Mouse (Mus musculus): ENCODE results near the gene Zfp36. TPM values are rescaled to one million over a fixed set of nuclear protein-coding genes. Genes with fewer than 3 reads are reported as not detected.

Zfp36 gene
- polyA plus RNA-seq, 1 experiment from 2014 or later: 5.1 TPM

GRCm38 (mm10) chr7:28373891-28374495 lies 6.1 kb downstream of the Zfp36 start:
- no peak for ATAC-seq (ENCODE audit: low FRiP score)
- Histone ChIP-seq H3K27me3 (peaks cover 13% of the 10 kb centered on the region), H3K4me1 (peaks cover 64% of the 10 kb centered on the region), H3K36me3 (replicated peaks) (peaks cover 15% of the 10 kb centered on the region), H3K4me2 (no peak overlapping the region), H3K9ac (no peak overlapping the region), H3K4me3 (replicated peaks) (no peak overlapping the region), H3K27ac (peak overlapping the region; percentile 97; the same call in 1 of the 2 replicates), H3K9me3 (no peaks in the 10 kb centered on the region)
- WGBS: 78% methylated on average over 7 of the region's 7 CpGs

GRCm38 (mm10) chr7:28373131-28373581 lies 6.9 kb downstream of the Zfp36 start:
- Histone ChIP-seq H3K27me3 (peaks cover 11% of the 10 kb centered on the region), H3K9me3 (no peaks in the 10 kb centered on the region), H3K36me3 (replicated peaks) (peaks cover 23% of the 10 kb centered on the region), H3K4me3 (replicated peaks) (peak overlapping the region; percentile 81), H3K9ac (peak overlapping the region; percentile 36; the same call in 1 of the 2 replicates), H3K4me2 (peak overlapping the region; percentile 80), H3K4me1 (peaks cover 62% of the 10 kb centered on the region), H3K27ac (peak overlapping the region; percentile 94)
- WGBS: under 1% methylated on average over 9 of the region's 9 CpGs
- ATAC-seq (ENCODE audit: low FRiP score): peak; percentile 21; the same call in 1 of the 2 replicates

GRCm38 (mm10) chr7:28372251-28373108 lies 7.6 kb downstream of the Zfp36 start, which contains the start of gene Plekhg2:
TSS of gene Plekhg2 (minus strand) at chr7:28372599.
- peak within 1 kb of the TSS; percentile 81 for H3K4me3 ChIP-seq (replicated peaks)
- peaks cover 56% of the 10 kb centered on the region for H3K4me1 ChIP-seq
- H3K9ac ChIP-seq: peak within 1 kb of the TSS; percentile 80
- H3K27me3 ChIP-seq: peaks cover 5% of the 10 kb centered on the region
- H3K9me3 ChIP-seq: no peaks in the 10 kb centered on the region
- under 1% methylated on average over 65 of the region's 66 CpGs for WGBS
- H3K27ac ChIP-seq: peak within 1 kb of the TSS; percentile 94
- H3K4me2 ChIP-seq: peak within 1 kb of the TSS; percentile 80
- ATAC-seq (ENCODE audit: low FRiP score): peak; percentile 86
- H3K36me3 ChIP-seq (replicated peaks): peaks cover 28% of the 10 kb centered on the region

DNA sequence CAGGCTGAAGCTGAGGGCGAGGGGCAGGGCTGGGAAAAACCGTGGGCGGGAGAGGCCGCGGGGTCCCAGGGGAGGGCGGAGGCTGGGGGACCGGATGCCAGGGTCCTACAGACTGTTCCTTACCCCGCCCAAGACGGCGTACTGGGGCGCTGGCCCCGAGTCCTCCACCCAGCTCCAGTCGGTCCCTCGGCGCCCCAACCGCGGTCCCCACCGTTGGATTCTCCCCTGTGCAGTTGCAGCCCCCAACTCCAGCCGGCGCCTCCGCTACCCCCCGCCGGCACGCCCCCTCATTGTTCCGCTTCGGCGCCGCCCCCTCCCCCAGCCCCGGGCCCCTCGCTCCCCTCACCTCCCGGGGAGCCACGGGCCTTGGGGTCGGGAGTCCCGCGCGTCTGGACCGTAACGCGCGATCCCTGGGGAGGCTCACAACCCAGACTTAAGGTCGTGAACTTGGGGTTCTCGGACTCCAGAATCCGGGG lies 8.5 kb downstream of the Zfp36 start:
- peaks cover 50% of the 10 kb centered on the region for H3K4me1 ChIP-seq
- peak overlapping the region; percentile 94 for H3K27ac ChIP-seq
- peak overlapping the region; percentile 80 for H3K9ac ChIP-seq
- under 1% methylated on average over 41 of the region's 43 CpGs for WGBS
- no peaks in the 10 kb centered on the region for H3K9me3 ChIP-seq
- no peaks in the 10 kb centered on the region for H3K27me3 ChIP-seq
- peak; percentile 12 for ATAC-seq (ENCODE audit: low FRiP score)
- peaks cover 36% of the 10 kb centered on the region for H3K36me3 ChIP-seq (replicated peaks)
- peak overlapping the region; percentile 81 for H3K4me3 ChIP-seq (replicated peaks)
- peak overlapping the region; percentile 80 for H3K4me2 ChIP-seq

- Histone ChIP-seq H3K36me3 (replicated peaks) (peaks cover 41% of the 10 kb centered on the region), H3K4me2 (peak overlapping the region; percentile 80), H3K4me3 (replicated peaks) (peak overlapping the region; percentile 81), H3K27ac (peak overlapping the region; percentile 94), H3K4me1 (peaks cover 45% of the 10 kb centered on the region), H3K27me3 (no peaks in the 10 kb centered on the region), H3K9ac (peak overlapping the region; percentile 80), H3K9me3 (no peaks in the 10 kb centered on the region)
- 10% methylated on average over 11 of the region's 11 CpGs for WGBS
- no peak for ATAC-seq (ENCODE audit: low FRiP score)
Measured at GRCm38 (mm10) chr7:28370977-28371513, 9.0 kb downstream of the Zfp36 start.

- no peak overlapping the region for H3K27ac ChIP-seq
- H3K36me3 ChIP-seq (replicated peaks): peaks cover 51% of the 10 kb centered on the region
- H3K9ac ChIP-seq: peak overlapping the region; percentile 80; the same call in 1 of the 2 replicates
- peak overlapping the region; percentile 81 for H3K4me3 ChIP-seq (replicated peaks)
- H3K27me3 ChIP-seq: no peaks in the 10 kb centered on the region
- H3K4me1 ChIP-seq: peaks cover 36% of the 10 kb centered on the region
- peak overlapping the region; percentile 80 for H3K4me2 ChIP-seq
- WGBS: 93% methylated on average over 14 of the region's 14 CpGs
- ATAC-seq (ENCODE audit: low FRiP score): no peak
- H3K9me3 ChIP-seq: no peaks in the 10 kb centered on the region
Measured at GRCm38 (mm10) chr7:28370051-28370450, 10.0 kb downstream of the Zfp36 start.

DNA sequence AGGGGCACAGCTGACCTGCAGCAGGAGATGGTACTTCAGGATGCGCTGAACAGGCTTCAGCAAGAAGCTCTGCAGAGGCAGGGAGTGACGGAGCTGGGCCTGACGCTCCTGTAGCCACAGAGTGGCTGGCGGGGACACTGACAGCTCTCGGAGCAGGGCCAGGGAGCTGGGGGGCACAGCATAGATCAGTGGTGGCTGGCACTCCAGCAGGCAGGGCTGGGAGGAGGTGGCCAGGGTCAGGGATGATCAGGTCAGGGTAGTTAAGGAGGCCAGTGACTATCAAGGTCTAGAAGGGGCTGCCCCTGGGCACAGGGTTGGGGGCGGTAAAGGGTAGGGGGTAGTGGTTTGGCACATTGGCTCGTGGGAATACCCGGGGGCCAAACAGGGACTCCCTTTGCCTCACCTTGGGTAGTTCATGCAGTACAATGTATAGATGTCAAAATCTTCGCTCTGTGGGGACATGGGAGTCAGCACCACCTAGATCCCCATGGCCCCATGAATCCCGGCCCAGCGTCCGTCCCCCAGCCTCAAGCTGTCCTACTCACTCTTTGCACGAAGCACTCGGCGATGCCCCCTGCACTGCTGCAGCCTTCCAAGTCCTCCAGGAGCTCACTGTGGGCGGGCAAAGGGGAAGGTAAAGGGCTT lies 11.7 kb downstream of the Zfp36 start:
- no peak for ATAC-seq (ENCODE audit: low FRiP score)
- H3K27me3 ChIP-seq: no peaks in the 10 kb centered on the region
- WGBS: 94% methylated on average over 16 of the region's 16 CpGs
- peaks cover 26% of the 10 kb centered on the region for H3K4me1 ChIP-seq
- no peaks in the 10 kb centered on the region for H3K9me3 ChIP-seq
- peaks cover 67% of the 10 kb centered on the region for H3K36me3 ChIP-seq (replicated peaks)
- no peak overlapping the region; the same call in 1 of the 2 replicates for H3K4me3 ChIP-seq (replicated peaks)
- no peak overlapping the region for H3K4me2 ChIP-seq
- H3K27ac ChIP-seq: no peak overlapping the region
- H3K9ac ChIP-seq: no peak overlapping the region

- no peak overlapping the region for H3K27ac ChIP-seq
- peaks cover 71% of the 10 kb centered on the region for H3K36me3 ChIP-seq (replicated peaks)
- no peak overlapping the region for H3K4me2 ChIP-seq
- H3K9me3 ChIP-seq: no peaks in the 10 kb centered on the region
- H3K27me3 ChIP-seq: no peaks in the 10 kb centered on the region
- H3K4me1 ChIP-seq: peaks cover 26% of the 10 kb centered on the region
- WGBS: 95% methylated on average over 16 of the region's 16 CpGs
- ATAC-seq (ENCODE audit: low FRiP score): no peak
- H3K9ac ChIP-seq: no peak overlapping the region
- H3K4me3 ChIP-seq (replicated peaks): no peak overlapping the region
Measured at GRCm38 (mm10) chr7:28367663-28368275, 12.3 kb downstream of the Zfp36 start.

- Histone ChIP-seq H3K27me3 (no peaks in the 10 kb centered on the region), H3K9me3 (no peaks in the 10 kb centered on the region), H3K4me1 (peaks cover 14% of the 10 kb centered on the region), H3K9ac (no peak overlapping the region), H3K27ac (no peak overlapping the region), H3K4me3 (replicated peaks) (no peak overlapping the region), H3K36me3 (replicated peaks) (peaks cover 86% of the 10 kb centered on the region), H3K4me2 (no peak overlapping the region)
- WGBS: 89% methylated on average over 16 of the region's 16 CpGs
- no peak for ATAC-seq (ENCODE audit: low FRiP score)
Measured at GRCm38 (mm10) chr7:28362441-28363060, 17.5 kb downstream of the Zfp36 start.

DNA sequence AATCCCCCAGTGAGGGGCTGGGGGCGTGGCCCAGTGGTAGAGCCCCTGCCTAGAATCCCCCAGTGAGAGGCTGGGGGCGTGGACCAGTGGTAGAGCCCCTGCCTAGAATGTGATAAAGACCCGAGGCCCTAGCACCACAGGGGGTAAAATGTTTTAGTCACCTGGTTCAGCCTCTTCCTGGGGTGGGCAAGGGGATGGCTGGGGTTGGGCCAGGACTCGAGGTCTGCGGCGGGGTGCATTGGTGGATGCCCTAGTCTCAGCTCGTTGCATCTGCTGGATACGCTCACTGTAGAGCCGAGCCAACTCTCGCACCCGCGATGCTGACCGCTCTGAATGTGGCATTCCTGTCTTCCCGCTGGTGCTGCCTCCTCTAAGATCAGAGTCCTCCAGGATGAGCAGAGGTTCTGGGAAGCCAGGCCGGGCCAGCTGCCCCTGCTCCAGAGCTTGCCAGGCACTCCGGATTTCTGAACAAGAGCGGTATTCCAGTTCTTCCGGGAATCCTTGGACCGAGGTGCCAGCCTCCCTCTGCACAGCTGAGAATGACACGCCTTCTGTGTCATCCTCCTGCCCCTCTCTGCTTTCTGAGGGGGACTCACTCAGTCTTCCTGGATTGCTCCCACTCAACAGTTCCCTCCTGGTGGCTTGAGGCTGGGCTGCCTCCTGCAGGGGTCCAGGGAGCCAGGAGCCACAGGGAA lies 18.3 kb downstream of the Zfp36 start:
- Histone ChIP-seq H3K27ac (no peak overlapping the region), H3K9ac (no peak overlapping the region), H3K27me3 (no peaks in the 10 kb centered on the region), H3K4me2 (no peak overlapping the region), H3K4me3 (replicated peaks) (no peak overlapping the region), H3K4me1 (peaks cover 22% of the 10 kb centered on the region), H3K36me3 (replicated peaks) (peaks cover 78% of the 10 kb centered on the region), H3K9me3 (no peaks in the 10 kb centered on the region)
- ATAC-seq (ENCODE audit: low FRiP score): no peak
- 97% methylated on average over 20 of the region's 20 CpGs for WGBS

GRCm38 (mm10) chr7:28360291-28360690 lies 19.8 kb downstream of the Zfp36 start:
- H3K36me3 ChIP-seq (replicated peaks): peaks cover 65% of the 10 kb centered on the region
- ATAC-seq (ENCODE audit: low FRiP score): no peak
- no peak overlapping the region for H3K4me3 ChIP-seq (replicated peaks)
- H3K4me2 ChIP-seq: no peak overlapping the region
- WGBS: 94% methylated on average over 6 of the region's 6 CpGs
- H3K9ac ChIP-seq: no peak overlapping the region
- no peak overlapping the region for H3K27ac ChIP-seq
- H3K4me1 ChIP-seq: peaks cover 22% of the 10 kb centered on the region
- H3K9me3 ChIP-seq: no peaks in the 10 kb centered on the region
- H3K27me3 ChIP-seq: no peaks in the 10 kb centered on the region
